19 mouse cellular contexts compared by ENCODE assay signal in genomic region chr15:96011640-96012390, GRCm38 (mm10).
A peak's percentile ranks its signal among the peaks of the same experiment; 100 is the strongest.
DNase-seq lines count a peak whose midpoint lies in the region; ATAC-seq and TF ChIP-seq lines count a peak whose summit lies in the region.
"Had no signal": no experiment of that assay in that cellular context is flagged by ENCODE, and none has a peak within 500 bp of the region (broad histone marks: within the 10 kb centered on the region; RNA-seq: fewer than 3 reads in every experiment).

No protein-coding gene starts in this region.

- H3K9ac ChIP-seq in hindbrain, embryonic 15.5 days, result no peak overlapping the region
- no peak overlapping the region for H3K9ac ChIP-seq in hindbrain, embryonic 16.5 days (ENCODE audit: low read depth, low read length)
- H3K9ac ChIP-seq in limb, embryonic 11.5 days (ENCODE audit: low read length), result no peak overlapping the region
- H3K9ac ChIP-seq: hindbrain, embryonic 13.5 days; liver, embryonic 14.5 days had no signal

- no peak overlapping the region for H3K4me3 ChIP-seq in hindbrain, embryonic 15.5 days
- H3K4me3 ChIP-seq in hindbrain, embryonic 16.5 days (ENCODE audit: low read length), result no peak overlapping the region
- H3K4me3 ChIP-seq in limb, embryonic 11.5 days (ENCODE audit: low read depth, low read length), result no peak overlapping the region
- H3K4me3 ChIP-seq: heart, adult 2 months; hindbrain, embryonic 13.5 days had no signal

- 0 out of 2 replicates have a peak overlapping the region, but pooled peaks have one; percentile 4 for H3K4me2 ChIP-seq in hindbrain, embryonic 15.5 days
- no peak overlapping the region for H3K4me2 ChIP-seq in hindbrain, embryonic 16.5 days (ENCODE audit: low read length)
- no peak overlapping the region for H3K4me2 ChIP-seq in limb, embryonic 11.5 days (ENCODE audit: low read depth, severe bottlenecking)
- H3K4me2 ChIP-seq: hindbrain, embryonic 13.5 days had no signal

- 87% methylated on average over 16 of the region's 16 CpGs for WGBS in hindbrain, embryonic 15.5 days
- 87% methylated on average over 16 of the region's 16 CpGs for WGBS in hindbrain, embryonic 16.5 days
- WGBS in limb, embryonic 11.5 days, result 56% methylated on average over 16 of the region's 16 CpGs

- H3K36me3 ChIP-seq in hindbrain, embryonic 15.5 days, result no peaks in the 10 kb centered on the region
- H3K36me3 ChIP-seq in hindbrain, embryonic 16.5 days (ENCODE audit: control insufficient read depth, insufficient read depth, low read length), result no peaks in the 10 kb centered on the region
- no peaks in the 10 kb centered on the region for H3K36me3 ChIP-seq in limb, embryonic 11.5 days (ENCODE audit: control insufficient read depth, insufficient read depth, low read length)
- H3K36me3 ChIP-seq: hindbrain, embryonic 13.5 days had no signal

- no peaks in the 10 kb centered on the region for H3K27me3 ChIP-seq in hindbrain, embryonic 15.5 days
- no peaks in the 10 kb centered on the region for H3K27me3 ChIP-seq in hindbrain, embryonic 16.5 days (replicated peaks; ENCODE audit: control insufficient read depth, insufficient read depth, low read length)
- no peaks in the 10 kb centered on the region for H3K27me3 ChIP-seq in limb, embryonic 11.5 days (ENCODE audit: control insufficient read depth, insufficient read depth, low read length)
- H3K27me3 ChIP-seq: hindbrain, embryonic 13.5 days; Patski had no signal

- no peaks in the 10 kb centered on the region for H3K9me3 ChIP-seq in hindbrain, embryonic 15.5 days
- H3K9me3 ChIP-seq in hindbrain, embryonic 16.5 days (ENCODE audit: control insufficient read depth, low read length), result no peaks in the 10 kb centered on the region; the same call in 1 of the 2 replicates
- H3K9me3 ChIP-seq in limb, embryonic 11.5 days (ENCODE audit: control insufficient read depth, low read length), result no peaks in the 10 kb centered on the region

- no peak for TF ChIP-seq POLR2A in brain, embryonic 14.5 days (IDR thresholded peaks at IDR 0.05; ENCODE audit: borderline replicate concordance, extremely low read depth, insufficient read depth, insufficient read length, poor library complexity, severe bottlenecking)

- DNase-seq in R1 (ENCODE audit: low read depth, low spot score) (peak; percentile 51), adipocyte (ENCODE audit: low spot score) (no peak)
- peak; percentile 10 for DNase-seq in brain, embryonic 14.5 days (ENCODE audit: low read depth)
- DNase-seq in limb, embryonic 11.5 days (ENCODE audit: low spot score), result peak; percentile 28
- DNase-seq in thymus, postnatal 10 days (ENCODE audit: low spot score in 2 of 2), result no peak
- DNase-seq in gastrocnemius, adult 8-10 months (ENCODE audit: low spot score in 2 of 2), result no peak
- DNase-seq: cerebellum, adult 11 months; cerebellum, postnatal 36 days; gastrocnemius, postnatal 14 days; heart, adult 2 months; kidney, adult 11 months; kidney, postnatal 14 days; retina, postnatal 1 day had no signal

- peaks cover 5% of the 10 kb centered on the region; the same call in 1 of the 2 replicates for H3K4me1 ChIP-seq in hindbrain, embryonic 15.5 days (replicated peaks)
- peaks cover 3% of the 10 kb centered on the region; the same call in 1 of the 2 replicates for H3K4me1 ChIP-seq in hindbrain, embryonic 16.5 days (ENCODE audit: control insufficient read depth, insufficient read depth, low read depth, low read length)
- peaks cover 2% of the 10 kb centered on the region; the same call in 1 of the 2 replicates for H3K4me1 ChIP-seq in limb, embryonic 11.5 days (ENCODE audit: control insufficient read depth, insufficient read depth, low read length)

- ATAC-seq in hindbrain, embryonic 15.5 days (ENCODE audit: low FRiP score, low read depth), result no peak
- ATAC-seq in hindbrain, embryonic 16.5 days, result no peak
- 0 out of 2 replicates have a peak, but pooled peaks have one; percentile 47 for ATAC-seq in limb, embryonic 11.5 days (ENCODE audit: insufficient number of reproducible peaks, low FRiP score, low TSS enrichment, low read depth)
- ATAC-seq: lung, postnatal 0 days; Patski had no signal

- H3K27ac ChIP-seq in hindbrain, embryonic 15.5 days (replicated peaks), result peak overlapping the region; percentile 56
- no peak overlapping the region for H3K27ac ChIP-seq in hindbrain, embryonic 16.5 days (ENCODE audit: low read depth, low read length)
- H3K27ac ChIP-seq in limb, embryonic 11.5 days (replicated peaks; ENCODE audit: low read depth, low read length), result peak overlapping the region; percentile 71; the same call in 1 of the 2 replicates
- H3K27ac ChIP-seq: heart, adult 2 months; liver, embryonic 14.5 days had no signal

- TF ChIP-seq CTCF in brain, embryonic 14.5 days (IDR thresholded peaks at IDR 0.05; ENCODE audit: borderline replicate concordance, extremely low read depth, insufficient read depth, insufficient read length), result no peak

Comparison
In these comparisons a context has a peak if more than half of its experiments do, and no peak if none do; other contexts are left out.
1. DNase-seq: peak in R1 (single experiment), brain, embryonic 14.5 days (single experiment) and limb, embryonic 11.5 days (single experiment); none in adipocyte (single experiment), thymus, postnatal 10 days (0 of 2) and gastrocnemius, adult 8-10 months (0 of 2).